Mouse (Mus musculus): ENCODE measurements around the gene Cutc. TPM values are rescaled to one million over a fixed set of nuclear protein-coding genes. Genes with fewer than 3 reads are reported as not detected.

The Cutc gene
- polyA plus RNA-seq, 1 experiment = 26.1 TPM

DNA sequence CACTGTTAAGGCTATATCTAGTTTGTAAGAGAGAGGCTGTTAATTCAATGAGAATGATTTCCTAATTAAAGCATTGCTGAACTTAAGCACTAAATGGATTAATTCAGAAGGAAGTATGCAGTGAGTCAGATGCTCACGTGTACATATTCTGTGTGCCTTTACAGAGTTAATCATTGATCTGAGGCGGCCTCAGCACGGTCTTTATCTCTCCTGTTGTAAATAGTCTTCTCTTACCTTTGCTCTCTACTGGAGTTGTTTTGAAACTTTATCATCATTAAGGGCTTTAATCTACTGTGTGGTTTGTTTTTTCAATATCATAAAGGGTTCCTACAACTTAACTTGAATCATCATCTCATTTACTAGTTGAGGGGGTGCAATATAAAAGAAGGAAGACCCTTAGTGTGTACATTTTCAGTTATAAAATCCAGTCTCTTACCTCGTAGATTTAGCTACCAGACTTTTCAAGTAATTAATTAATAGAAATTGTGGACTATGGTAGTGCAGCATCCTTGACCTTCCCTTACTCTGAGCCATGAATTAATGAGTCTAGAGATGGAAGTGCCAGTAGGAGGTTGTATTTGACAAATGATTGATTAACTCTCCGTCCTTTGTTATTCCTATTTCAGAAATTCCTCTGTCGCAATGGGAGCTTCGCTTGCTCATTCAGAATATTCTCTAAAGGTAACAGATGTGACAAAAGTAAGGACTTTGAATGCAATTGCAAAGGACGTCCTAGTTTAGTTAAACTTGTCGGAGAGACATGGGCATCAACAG lies 14.9 kb downstream of the Cutc start:
- Histone ChIP-seq H3K36me3 (ENCODE audit: control insufficient read depth, insufficient read depth, low read length) (no peaks in the 10 kb centered on the region; the same call in 1 of the 2 replicates), H3K27me3 (ENCODE audit: control insufficient read depth, insufficient read depth, low read length) (no peaks in the 10 kb centered on the region), H3K4me3 (ENCODE audit: control insufficient read depth, low read depth, low read length) (no peak overlapping the region), H3K27ac (ENCODE audit: control insufficient read depth, insufficient read depth, low read depth, low read length) (no peak overlapping the region), H3K4me1 (ENCODE audit: control insufficient read depth, insufficient read depth, low read length) (no peaks in the 10 kb centered on the region)
- no peak for TF ChIP-seq POLR2A (IDR thresholded peaks at IDR 0.05; ENCODE audit: control insufficient read depth, low read depth, low read length)
- no peak for TF ChIP-seq CTCF (IDR thresholded peaks at IDR 0.05; ENCODE audit: control insufficient read depth, insufficient read depth, insufficient replicate concordance, low read depth, low read length)

DNA sequence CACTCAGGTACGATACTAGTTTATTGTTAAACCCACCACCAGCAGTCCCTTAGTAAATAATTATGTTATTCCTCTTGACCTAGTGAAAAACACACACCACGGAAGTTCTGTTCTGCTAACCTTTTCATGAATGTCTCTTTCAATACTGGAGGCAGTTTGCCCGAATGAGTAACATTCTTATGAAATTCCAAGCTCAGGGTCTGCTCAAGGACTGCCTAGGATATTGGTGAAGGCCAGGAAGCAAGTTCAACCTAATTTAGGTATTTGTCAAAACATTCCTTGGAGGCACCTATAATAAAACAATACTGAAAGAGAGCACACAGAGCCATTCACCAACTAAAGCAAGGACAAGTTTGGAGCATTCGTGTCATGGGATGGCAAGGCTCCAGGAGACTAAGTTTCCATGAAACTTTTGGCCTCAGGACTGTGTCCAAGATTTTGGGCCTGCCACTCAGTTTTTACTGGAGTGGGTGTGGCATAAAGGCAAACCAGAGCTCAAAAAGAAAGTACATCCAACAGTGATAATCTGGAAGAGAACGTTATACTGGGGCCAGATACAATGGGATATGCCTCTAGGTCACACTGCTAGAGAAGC lies 16.7 kb downstream of the Cutc start:
- Histone ChIP-seq H3K36me3 (ENCODE audit: control insufficient read depth, insufficient read depth, low read length) (no peaks in the 10 kb centered on the region; the same call in 1 of the 2 replicates), H3K27ac (ENCODE audit: control insufficient read depth, insufficient read depth, low read depth, low read length) (no peak overlapping the region), H3K4me1 (ENCODE audit: control insufficient read depth, insufficient read depth, low read length) (no peaks in the 10 kb centered on the region), H3K27me3 (ENCODE audit: control insufficient read depth, insufficient read depth, low read length) (no peaks in the 10 kb centered on the region), H3K4me3 (ENCODE audit: control insufficient read depth, low read depth, low read length) (no peak overlapping the region)
- TF ChIP-seq POLR2A (IDR thresholded peaks at IDR 0.05; ENCODE audit: control insufficient read depth, low read depth, low read length) = no peak
- TF ChIP-seq CTCF (IDR thresholded peaks at IDR 0.05; ENCODE audit: control insufficient read depth, insufficient read depth, insufficient replicate concordance, low read depth, low read length) = no peak

DNA sequence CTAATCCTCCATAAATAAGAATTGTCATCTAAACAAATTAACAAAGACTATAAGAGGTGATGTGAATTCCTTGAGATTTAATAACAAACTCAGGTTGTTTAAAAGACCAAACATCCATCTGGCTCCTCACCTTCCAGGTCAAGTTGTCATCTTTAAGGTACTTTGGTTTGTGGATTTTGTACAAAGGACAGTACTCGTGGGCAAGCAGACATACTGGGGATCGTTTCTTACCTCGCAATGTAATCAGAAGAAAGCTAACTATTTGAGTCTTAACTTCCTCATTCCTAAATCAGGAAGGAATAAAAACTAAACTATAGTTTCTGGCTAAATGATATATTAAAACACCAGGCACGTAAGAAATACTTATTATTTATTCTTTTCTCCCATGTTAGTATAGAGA lies 17.8 kb downstream of the Cutc start:
- Histone ChIP-seq H3K4me1 (ENCODE audit: control insufficient read depth, insufficient read depth, low read length) (no peaks in the 10 kb centered on the region), H3K36me3 (ENCODE audit: control insufficient read depth, insufficient read depth, low read length) (no peaks in the 10 kb centered on the region; the same call in 1 of the 2 replicates), H3K27ac (ENCODE audit: control insufficient read depth, insufficient read depth, low read depth, low read length) (no peak overlapping the region), H3K4me3 (ENCODE audit: control insufficient read depth, low read depth, low read length) (no peak overlapping the region), H3K27me3 (ENCODE audit: control insufficient read depth, insufficient read depth, low read length) (no peaks in the 10 kb centered on the region)
- TF ChIP-seq CTCF (IDR thresholded peaks at IDR 0.05; ENCODE audit: control insufficient read depth, insufficient read depth, insufficient replicate concordance, low read depth, low read length) = no peak
- no peak for TF ChIP-seq POLR2A (IDR thresholded peaks at IDR 0.05; ENCODE audit: control insufficient read depth, low read depth, low read length)

DNA sequence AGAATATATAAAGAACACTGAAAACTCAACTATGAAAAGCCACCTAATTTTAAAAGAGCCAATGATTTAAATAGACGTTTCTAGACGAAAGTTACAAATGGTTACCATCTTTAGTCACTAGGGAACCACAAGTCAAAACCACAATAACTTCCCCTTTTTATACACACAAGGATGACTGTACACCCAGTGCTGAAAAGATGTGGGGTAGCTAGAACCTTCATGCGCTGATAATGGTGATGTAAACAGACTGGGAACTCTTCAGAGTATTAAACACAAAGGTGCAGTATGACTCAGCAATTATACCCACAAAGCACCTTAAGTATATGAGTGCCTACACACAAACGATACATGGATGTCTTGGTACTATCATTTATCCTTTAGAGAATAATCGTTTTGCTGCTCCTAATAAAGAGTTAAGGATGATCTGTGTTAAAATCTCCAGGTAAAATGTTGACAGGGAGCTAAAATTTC lies 18.7 kb downstream of the Cutc start:
- TF ChIP-seq CTCF (IDR thresholded peaks at IDR 0.05; ENCODE audit: control insufficient read depth, insufficient read depth, insufficient replicate concordance, low read depth, low read length) = no peak
- no peak for TF ChIP-seq POLR2A (IDR thresholded peaks at IDR 0.05; ENCODE audit: control insufficient read depth, low read depth, low read length)
- no peaks in the 10 kb centered on the region for H3K27me3 ChIP-seq (ENCODE audit: control insufficient read depth, insufficient read depth, low read length)
- H3K4me1 ChIP-seq (ENCODE audit: control insufficient read depth, insufficient read depth, low read length) = no peaks in the 10 kb centered on the region
- H3K27ac ChIP-seq (ENCODE audit: control insufficient read depth, insufficient read depth, low read depth, low read length) = no peak overlapping the region
- H3K4me3 ChIP-seq (ENCODE audit: control insufficient read depth, low read depth, low read length) = no peak overlapping the region
- H3K36me3 ChIP-seq (ENCODE audit: control insufficient read depth, insufficient read depth, low read length) = no peaks in the 10 kb centered on the region

DNA sequence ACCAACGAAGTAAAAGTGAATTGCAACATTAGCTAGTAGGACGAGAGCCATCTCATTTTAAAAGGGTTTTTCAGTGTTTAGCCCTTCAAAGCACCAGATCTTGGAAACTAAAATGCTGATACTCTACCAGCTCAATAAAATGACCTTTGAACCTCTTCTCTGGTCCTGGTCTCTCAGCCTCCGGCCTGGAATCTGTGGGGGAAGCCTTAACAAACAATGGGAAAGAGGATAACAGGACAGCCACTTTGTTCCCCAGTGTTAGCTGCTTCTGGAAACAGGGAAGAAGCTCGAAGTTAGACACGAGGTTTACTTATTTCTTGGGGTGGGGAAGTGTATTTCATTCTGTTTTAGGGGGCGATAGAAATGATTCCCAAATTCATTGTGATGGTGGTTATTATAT lies 19.5 kb downstream of the Cutc start:
- TF ChIP-seq POLR2A (IDR thresholded peaks at IDR 0.05; ENCODE audit: control insufficient read depth, low read depth, low read length) = no peak
- no peak for TF ChIP-seq CTCF (IDR thresholded peaks at IDR 0.05; ENCODE audit: control insufficient read depth, insufficient read depth, insufficient replicate concordance, low read depth, low read length)

DNA sequence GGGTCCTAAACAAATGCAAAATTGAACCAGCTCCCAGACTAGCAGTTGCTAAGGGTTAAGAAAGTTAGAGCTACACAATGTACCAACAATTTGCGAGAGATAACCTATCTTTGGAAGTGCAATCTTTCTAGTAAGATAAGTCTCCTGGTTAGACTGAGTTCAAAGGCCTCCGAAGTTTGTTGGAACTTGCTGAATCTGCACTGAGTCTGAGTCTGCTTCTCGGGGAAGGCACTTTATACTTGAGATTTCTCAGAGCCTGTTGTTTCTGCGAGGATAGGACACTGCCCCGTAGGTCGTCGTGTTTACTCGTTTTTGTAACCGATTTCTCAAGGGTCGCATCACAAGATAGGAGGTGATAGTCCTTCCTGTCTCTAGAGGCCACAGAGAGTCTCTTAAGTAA lies 22.6 kb downstream of the Cutc start:
- no peaks in the 10 kb centered on the region for H3K27me3 ChIP-seq (ENCODE audit: control insufficient read depth, insufficient read depth, low read length)
- no peaks in the 10 kb centered on the region for H3K4me1 ChIP-seq (ENCODE audit: control insufficient read depth, insufficient read depth, low read length)
- TF ChIP-seq CTCF (IDR thresholded peaks at IDR 0.05; ENCODE audit: control insufficient read depth, insufficient read depth, insufficient replicate concordance, low read depth, low read length) (no peak), POLR2A (IDR thresholded peaks at IDR 0.05; ENCODE audit: control insufficient read depth, low read depth, low read length) (no peak)
- no peak overlapping the region for H3K27ac ChIP-seq (ENCODE audit: control insufficient read depth, insufficient read depth, low read depth, low read length)
- no peaks in the 10 kb centered on the region for H3K36me3 ChIP-seq (ENCODE audit: control insufficient read depth, insufficient read depth, low read length)
- no peak overlapping the region for H3K4me3 ChIP-seq (ENCODE audit: control insufficient read depth, low read depth, low read length)

More for the DNA sequence above, 19.5 kb downstream of the Cutc start:
- Histone ChIP-seq H3K27me3 (ENCODE audit: control insufficient read depth, insufficient read depth, low read length) (no peaks in the 10 kb centered on the region), H3K27ac (ENCODE audit: control insufficient read depth, insufficient read depth, low read depth, low read length) (no peak overlapping the region), H3K36me3 (ENCODE audit: control insufficient read depth, insufficient read depth, low read length) (no peaks in the 10 kb centered on the region), H3K4me3 (ENCODE audit: control insufficient read depth, low read depth, low read length) (no peak overlapping the region), H3K4me1 (ENCODE audit: control insufficient read depth, insufficient read depth, low read length) (no peaks in the 10 kb centered on the region)

DNA sequence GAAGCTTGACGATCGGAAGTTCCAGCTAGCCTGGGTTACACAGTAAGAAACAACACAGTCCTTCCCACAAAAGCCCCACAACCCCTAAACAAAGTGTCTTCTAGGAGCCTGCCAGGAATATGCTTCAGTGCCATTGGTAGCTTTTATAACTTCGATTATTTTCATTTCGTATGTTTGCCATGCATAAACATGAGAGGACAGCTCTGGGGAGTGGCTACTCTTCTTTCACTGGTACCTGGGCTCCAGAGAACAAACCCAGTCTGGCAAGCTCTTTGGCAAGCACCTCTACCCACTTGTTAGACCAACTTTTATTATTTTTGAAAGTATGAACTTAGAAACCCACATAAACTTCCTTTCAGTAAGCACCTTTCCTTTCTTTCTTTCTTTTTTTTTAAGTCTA lies 23.8 kb downstream of the Cutc start:
- Histone ChIP-seq H3K4me1 (ENCODE audit: control insufficient read depth, insufficient read depth, low read length) (no peaks in the 10 kb centered on the region), H3K36me3 (ENCODE audit: control insufficient read depth, insufficient read depth, low read length) (no peaks in the 10 kb centered on the region), H3K4me3 (ENCODE audit: control insufficient read depth, low read depth, low read length) (no peak overlapping the region), H3K27me3 (ENCODE audit: control insufficient read depth, insufficient read depth, low read length) (no peaks in the 10 kb centered on the region), H3K27ac (ENCODE audit: control insufficient read depth, insufficient read depth, low read depth, low read length) (no peak overlapping the region)
- TF ChIP-seq POLR2A (IDR thresholded peaks at IDR 0.05; ENCODE audit: control insufficient read depth, low read depth, low read length) (no peak), CTCF (IDR thresholded peaks at IDR 0.05; ENCODE audit: control insufficient read depth, insufficient read depth, insufficient replicate concordance, low read depth, low read length) (no peak)
